Mouse (Mus musculus) thymus, postnatal 10 days (tissue): ENCODE results near the gene Unc119b.
"Not testable (repeated sequence)": the region's sequence is repeated elsewhere in the genome, so short reads cannot be mapped to it uniquely, and the experiment has no call there.

Experiments
- DNase-seq, 2 experiments: peaks; one replicate each; pipeline ENCODE4 v3.0.0; 2021; ENCODE audit warnings: low spot score in 2 of 2

The Unc119b gene

DNA sequence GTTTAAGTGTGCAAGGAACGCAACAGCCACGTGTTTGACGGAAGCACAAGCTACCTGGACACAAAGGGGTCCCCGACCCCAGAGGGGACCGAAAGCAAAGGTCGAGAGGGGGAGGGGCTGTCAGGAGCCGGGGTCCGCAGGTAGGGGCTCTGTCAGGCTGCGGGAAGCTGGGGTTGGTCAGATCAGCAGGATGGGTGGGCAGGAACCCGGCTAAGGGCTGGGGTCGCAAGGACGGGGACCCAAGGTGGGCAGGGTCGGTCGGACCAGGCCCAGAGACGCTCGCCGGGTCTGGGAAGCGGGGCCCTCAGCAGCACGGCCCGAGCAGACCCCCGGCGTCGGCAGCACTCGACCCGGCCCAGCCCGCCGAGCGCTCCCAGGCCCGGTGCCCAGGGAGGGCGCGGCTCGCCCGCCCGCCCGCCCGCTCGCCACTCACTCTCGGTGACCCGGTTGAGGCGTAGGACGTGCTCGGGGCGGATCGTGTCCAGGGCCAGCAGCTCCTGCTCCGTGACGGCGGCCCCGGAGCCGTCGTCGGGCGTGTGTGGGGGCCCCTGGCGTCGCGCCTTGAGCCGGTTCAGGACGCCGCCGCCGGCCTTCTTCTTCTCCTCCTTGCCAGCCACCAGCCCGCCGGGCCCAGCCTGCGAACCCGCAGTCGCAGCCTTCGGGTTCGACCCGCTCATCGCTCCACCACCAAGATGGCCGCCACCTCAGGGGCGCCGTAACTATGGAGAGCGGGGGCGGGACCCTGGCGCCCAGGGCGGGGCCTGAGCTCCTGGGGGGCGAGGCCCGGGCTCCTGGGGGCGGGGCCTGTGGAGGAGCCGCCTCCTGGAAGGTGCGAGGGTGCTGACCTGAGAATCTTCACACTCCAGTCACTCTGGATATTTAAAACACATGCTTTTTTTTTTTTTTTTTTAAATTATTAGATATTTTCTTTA, at the start of gene Unc119b:
Gene Unc119b, minus strand, starts transcription at position 742 of the 932 bp plus-strand sequence.
- DNase-seq: peak; percentile 83 to 91

- no peak for DNase-seq
Observed at GRCm38 (mm10) chr5:115183482-115183881, 48.7 kb upstream of the Unc119b start.

DNA sequence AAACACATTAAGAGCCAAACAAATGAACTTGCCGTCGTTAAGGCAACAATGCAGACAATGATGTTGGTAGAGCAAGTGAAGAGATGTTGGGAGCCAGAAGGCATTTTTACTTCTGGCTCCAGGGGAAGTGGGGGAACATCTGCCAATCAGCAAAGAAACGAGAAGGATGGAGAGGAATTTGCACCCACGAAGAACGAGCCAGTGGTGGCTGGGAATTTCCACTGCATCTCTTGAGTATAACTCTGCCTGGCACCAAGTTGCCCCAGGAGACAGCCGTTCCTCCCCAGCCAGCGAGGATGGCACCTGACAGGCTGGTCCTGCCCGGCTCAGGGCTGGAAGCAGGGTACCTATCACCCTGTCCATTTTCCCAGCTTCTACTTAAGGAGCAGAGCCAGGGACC, 48.1 kb upstream of the Unc119b start:
- no peak for DNase-seq

- peak in 1 of 2 experiments; percentile 59 for DNase-seq
Observed at GRCm38 (mm10) chr5:115181248-115181940, 46.6 kb upstream of the Unc119b start.

DNA sequence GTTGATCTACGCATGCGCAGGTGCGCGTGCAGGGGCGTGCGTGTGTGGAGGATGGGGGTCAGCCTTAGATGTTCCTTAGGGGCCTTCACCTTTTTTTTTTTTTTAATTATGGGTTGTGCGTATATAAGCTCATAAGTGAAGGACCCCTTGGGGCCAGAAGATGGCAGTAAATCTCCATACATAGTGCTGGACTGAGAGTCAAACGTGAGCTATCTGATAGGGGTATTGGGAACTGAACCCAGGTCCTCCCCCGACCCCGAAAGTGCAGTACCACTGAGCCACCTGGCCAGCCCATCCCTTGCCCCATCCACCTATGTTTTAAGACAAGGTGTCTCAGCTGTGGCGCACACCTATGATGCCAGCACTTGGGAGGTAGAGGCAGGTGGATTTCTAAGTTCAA, 44.8 kb upstream of the Unc119b start:
- DNase-seq: no peak

- no peak for DNase-seq
Observed at GRCm38 (mm10) chr5:115177866-115178265, 43.1 kb upstream of the Unc119b start.

DNA sequence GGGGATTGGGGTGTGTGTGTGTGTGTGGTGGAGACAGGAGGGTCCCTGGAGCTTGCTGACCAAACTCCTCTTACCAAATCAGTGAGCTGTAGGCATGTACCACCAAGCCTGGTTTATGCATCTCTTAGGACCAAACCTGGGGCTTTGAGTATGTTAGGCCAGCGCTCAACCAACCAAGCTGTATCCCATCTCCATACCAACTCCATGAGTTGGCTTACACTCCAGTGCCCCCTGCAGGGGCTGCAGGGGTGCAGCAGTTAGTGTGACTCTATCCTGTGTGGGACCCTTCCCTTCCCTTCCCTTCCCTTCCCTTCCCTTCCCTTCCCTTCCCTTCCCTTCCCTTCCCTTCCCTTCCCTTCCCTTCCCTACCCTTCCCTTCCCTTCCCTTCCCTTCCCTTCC, 39.8 kb upstream of the Unc119b start:
- peak in 1 of 2 experiments; percentile 27 for DNase-seq

DNA sequence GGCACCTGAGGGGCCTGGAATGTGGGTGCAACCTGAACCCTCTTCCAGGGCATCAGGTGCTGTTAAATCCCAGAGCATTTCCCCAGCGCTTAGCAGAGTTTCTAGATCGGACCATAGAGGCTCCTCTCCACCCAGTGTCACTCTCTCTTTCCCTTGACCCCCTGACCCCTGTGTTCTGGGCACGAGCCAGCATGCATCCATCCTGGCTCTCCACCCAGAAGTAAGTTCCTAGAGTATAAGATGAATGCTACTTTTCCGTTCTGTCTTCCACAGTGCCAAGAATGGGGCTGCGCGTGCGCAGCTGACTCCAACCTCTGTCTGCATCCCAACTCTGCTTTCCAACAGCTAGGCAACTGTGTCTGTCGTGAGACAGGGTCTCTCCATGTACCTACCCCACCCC, 35.4 kb upstream of the Unc119b start:
- no peak for DNase-seq

DNA sequence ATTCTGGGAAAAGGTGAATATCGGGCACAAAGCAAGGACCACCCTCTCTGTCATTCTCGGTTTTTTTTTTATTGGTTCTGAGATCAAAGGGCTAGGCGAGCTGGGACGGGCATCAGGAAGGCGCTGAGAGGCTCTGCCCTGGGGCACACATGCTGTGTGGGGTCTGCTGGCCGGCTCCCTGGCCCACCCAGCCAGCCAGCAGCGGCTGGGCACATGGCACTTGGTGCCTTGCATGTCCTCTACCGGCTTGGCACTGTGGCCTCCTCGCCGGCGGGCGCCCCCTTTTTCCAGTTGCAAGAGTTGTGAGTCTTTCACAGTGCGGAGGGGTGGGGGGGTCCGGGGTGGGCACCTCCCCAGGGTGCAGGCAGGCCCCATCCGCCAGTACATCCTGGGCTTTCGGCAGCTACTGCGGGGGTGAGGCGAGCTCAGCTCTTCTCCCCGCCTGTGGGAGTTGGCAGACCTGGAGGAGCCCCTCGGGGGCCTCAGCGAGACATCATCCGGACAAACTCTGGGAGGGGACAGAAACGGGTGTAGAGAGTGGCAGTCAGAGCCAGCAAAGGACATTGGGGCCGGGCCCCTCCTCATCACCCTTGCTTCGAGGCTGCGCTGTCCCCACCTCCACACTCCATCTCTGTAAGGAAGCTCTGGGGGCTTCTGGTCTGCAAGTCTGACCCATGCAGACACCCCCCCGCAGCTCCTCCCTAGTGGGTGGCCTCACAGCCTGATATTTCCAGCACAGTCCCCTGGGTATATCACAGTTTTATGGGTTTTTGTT, 34.1 kb upstream of the Unc119b start:
- DNase-seq: peak in 1 of 2 experiments; percentile 50

DNA sequence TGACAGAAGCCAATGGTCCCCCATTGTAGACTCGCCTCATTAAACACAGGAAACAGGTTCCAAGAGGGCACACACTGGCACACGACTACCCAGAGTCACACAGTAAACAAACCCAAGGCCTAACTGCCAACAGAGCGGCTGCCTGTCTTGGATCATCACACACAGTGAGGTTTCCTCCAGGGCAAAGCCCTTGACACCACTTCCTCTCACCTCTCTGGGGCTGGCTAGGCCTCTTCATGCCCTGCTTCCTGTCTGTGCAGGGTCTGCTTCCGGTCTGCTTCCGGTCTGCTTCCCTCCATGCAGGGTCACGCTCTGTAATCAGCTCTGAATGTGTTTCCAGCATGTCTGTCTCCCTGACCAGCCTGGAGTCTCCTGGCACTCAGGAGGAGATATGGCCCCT, 32.6 kb upstream of the Unc119b start:
- peak; percentile 80 to 81 for DNase-seq

DNA sequence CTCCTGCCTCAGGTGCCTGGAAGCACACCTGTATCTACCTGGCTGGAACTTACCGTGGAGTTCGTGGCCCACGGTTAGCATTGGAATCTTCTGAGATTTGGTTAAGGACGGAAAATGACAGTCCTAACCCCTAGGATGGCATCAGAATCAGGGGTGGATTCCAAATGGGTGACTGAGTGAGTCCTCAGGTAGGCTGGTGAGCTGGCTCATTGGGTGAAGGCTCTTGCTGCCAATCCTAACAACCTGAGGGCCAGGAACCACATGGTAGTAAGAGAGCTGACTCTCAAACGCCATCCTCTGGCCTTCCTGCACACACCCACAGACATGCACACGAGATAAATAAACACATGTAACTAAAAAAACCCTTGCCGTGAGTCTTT, 32.0 kb upstream of the Unc119b start:
- DNase-seq: no peak

- DNase-seq: no peak
Observed at GRCm38 (mm10) chr5:115165895-115166814, 31.4 kb upstream of the Unc119b start.

- DNase-seq: no peak
Observed at GRCm38 (mm10) chr5:115165351-115165750, 30.6 kb upstream of the Unc119b start.

- not testable (repeated sequence) for DNase-seq
Observed at GRCm38 (mm10) chr5:115164446-115164845, 29.7 kb upstream of the Unc119b start.

- DNase-seq: peak; percentile 61 to 69
Observed at GRCm38 (mm10) chr5:115163563-115163962, 28.8 kb upstream of the Unc119b start.

DNA sequence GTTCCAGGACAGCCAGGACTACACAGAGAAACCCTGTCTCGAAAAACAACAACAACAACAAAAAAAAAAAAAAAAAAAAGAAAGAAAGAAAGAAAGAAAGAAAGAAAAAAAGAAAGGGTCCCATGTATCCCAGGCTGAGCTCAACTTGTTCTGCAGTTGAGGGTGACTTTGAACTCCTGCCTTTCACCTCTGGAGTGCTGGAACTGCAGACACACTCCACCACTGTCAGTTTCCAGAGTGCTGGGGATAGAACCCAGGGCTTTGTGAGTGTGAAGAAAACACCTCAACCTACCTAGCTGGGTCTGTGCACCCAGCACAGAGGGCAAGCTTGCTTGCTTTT, 27.1 kb upstream of the Unc119b start:
- DNase-seq: not testable (repeated sequence)

DNA sequence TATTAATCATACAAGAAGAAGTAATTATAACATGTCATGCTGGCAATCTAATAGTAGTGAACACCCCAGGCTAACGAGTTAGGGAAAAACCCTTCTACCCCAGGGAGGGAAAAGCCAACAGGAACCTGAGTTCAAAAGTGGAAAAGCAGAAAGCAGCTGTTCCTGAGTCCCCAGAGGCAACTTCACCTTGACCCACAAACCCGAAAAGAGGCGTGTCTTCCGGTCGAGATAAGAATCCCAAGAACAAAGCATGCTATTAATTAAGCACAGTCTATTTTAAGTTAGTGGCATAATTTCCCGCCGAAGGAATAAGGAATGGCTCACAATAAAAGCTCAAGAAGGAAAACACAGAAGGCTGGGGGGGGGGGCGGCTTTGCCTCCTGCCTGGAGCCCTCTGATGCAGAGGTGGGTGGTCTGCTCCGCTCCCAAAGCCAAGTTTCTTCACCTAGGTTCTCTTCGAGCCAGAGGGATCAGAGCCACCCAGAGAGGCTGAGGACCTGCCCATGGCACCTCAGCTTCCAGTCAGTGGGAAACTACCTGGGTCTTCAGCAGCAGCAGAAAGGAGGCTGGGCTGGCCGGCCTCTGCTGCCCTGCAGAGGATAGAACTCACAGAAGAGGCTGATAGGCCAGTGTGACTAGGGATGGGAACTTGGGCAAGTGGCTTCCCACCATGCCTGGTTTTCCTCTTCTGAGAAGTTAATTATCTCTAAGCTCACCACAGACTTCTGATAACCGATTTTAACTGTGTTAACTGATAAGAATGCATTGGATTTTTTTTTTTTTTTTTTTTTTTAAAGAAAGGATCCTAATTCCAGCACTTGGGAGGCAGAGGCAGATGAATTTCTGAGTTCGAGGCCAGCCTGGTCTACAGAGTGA, 26.5 kb upstream of the Unc119b start:
- no peak for DNase-seq

DNA sequence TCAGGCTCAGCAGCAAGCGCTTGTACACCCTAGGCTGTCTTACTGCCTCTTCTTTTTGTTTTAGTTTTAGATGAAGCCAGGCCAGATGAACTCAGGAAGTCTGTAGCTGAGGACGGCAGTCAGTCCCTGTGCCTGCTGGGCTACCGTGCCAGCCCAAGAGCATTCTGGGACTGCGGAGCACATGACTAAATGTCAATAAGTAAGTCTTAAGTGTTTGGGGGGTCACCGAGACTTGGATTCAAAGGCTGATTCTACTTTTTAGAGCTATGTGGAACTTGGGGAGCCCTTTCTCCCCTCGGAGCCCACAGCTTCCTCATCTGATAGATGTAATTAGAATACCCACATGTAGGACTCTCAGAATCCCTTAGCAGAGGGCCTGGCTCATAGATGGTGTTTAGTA, 25.9 kb upstream of the Unc119b start:
- DNase-seq: no peak

DNA sequence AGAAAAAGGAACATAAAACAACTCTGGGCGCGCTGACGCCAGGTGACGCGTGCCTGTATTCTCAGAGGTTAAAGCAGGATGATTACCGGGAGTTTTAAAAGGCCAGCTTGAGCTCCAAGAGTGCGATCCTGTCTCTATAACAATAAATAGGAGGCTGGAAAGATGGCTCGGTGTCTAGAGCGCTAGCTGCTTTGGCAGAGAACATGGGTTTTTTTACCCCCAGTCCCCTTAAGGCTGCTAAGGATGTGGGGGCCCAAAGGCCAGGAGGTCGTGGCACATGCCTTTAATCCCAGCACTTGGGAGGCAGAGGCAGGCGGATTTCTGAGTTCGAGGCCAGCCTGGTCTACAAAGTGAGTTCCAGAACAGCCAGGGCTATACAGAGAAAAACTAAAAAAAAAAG, 24.4 kb upstream of the Unc119b start:
- no peak for DNase-seq
